Mouse (Mus musculus): ENCODE measurements at regions not wholly inside any gene's neighbourhood (a gene's known extent, or its start where the extent isn't known, plus 50 kb on each side); places are given as distances from the start of the nearest gene placed in this dataset.

DNA sequence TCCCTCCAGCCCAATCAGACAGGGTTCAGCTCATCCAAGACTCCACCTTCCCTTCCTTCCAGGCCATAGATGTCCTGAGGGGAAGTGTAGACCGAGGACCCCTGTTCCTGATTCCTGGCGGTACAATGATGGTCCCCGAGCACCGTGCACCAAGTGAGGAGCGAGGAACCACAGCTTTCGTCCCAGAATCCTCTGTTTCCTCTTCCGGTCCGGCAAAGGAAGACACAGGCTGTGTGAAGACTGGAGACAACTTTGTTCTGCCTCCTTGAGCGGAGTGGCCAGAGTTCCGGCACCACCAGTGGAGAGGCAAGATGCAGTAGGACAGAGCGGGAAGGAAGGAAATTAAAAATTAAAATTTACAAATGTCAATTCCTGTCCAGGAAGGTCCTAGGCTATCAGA, 305.0 kb upstream of the Fam19a5 start:
- DNase-seq (ENCODE audit: low spot score) = no peak

GRCm38 (mm10) chr15:87261497-87261896, 282.6 kb upstream of the Fam19a5 start:
- DNase-seq (ENCODE audit: low spot score) = no peak

- no peak for DNase-seq (ENCODE audit: low spot score)
Observed at GRCm38 (mm10) chr15:87264906-87265305, 279.2 kb upstream of the Fam19a5 start.

- DNase-seq (ENCODE audit: low spot score) = no peak
Observed at GRCm38 (mm10) chr15:87290987-87291529, 253.0 kb upstream of the Fam19a5 start.

DNA sequence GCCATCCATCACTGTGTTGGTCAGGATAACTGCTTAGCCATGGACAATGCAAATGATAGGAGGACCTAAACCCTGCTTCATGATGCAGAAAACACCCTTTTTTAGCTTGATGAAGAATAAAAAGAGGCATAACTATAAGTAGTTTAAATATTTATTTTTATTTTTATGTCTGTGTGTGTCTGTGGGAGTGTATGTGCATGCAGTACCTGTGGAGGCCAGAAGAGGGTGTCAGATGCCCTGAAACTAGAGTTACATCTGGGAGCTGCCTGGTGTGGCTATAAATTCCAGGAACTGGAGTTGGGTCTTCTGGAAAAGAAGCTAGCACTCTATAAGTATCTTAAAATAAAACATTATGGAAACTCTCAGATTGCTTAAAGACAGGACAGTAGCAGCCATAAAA, 224.2 kb upstream of the Fam19a5 start:
- DNase-seq (ENCODE audit: low spot score) = no peak

DNA sequence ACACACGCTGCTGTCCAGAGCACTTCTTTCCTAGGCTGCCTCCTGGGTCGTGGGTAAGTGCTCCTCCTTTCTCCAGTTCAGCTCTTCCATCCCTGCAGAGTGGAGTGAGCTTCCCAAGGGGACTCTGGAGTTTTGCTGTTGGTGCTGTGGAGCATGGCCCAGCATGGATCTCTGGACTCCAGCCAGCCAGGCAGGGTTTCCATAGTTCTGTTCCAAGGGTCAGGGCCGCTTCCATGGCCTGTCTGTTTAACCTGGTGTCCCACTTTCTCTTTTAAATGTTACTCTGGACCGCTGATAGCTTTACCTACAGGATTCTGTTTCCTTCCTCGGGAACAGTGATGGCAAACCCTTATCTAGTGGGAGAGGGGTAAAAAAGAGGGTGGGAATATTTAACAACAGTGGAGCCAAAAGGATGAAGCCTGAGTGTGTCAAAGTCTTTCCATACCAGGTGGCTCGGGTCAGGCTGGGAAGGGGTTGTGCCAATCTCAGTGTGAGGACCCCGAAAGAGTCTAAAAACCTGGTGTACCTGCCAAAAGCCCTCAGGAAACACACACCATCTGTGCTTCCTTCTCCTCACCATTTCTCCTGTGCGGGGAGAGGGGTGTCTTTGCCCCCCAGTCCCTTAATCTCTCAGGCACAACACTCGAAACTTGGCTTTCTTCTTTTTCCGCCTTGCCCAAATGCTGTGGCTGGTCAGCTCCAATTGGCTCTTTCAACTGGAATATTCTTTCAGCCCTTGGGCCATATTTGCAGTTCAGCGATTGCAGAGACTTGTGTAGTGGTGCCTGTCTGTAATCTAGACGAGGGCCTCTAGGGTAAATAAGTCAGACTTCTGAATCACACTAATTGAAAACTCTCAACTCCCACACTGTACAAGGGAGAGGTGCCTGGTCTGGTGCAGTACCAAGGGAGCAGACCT, 222.8 kb upstream of the Fam19a5 start:
- DNase-seq (ENCODE audit: low spot score) = no peak

DNA sequence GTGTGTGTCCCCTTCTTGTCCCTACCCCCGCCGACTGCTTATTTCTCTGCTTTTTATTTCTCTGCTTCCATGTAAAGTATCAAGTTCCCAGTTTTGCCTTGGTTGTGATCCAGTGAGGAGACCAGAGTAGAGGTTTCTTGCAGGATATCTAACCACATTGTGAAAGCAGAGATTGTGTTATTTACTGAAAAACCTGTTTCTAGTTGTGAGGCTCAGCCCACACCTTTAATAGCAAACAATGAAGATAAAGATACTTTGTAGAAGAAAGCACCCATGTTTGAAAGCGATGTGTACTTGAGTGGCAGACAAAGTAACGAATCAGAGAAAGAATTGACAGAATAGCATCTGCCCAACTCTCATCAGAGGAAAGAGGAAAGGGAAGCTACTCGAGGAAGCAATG, 218.7 kb upstream of the Fam19a5 start:
- DNase-seq (ENCODE audit: low spot score) = no peak

- no peak for DNase-seq (ENCODE audit: low spot score)
Observed at GRCm38 (mm10) chr15:87326281-87326680, 217.8 kb upstream of the Fam19a5 start.

DNA sequence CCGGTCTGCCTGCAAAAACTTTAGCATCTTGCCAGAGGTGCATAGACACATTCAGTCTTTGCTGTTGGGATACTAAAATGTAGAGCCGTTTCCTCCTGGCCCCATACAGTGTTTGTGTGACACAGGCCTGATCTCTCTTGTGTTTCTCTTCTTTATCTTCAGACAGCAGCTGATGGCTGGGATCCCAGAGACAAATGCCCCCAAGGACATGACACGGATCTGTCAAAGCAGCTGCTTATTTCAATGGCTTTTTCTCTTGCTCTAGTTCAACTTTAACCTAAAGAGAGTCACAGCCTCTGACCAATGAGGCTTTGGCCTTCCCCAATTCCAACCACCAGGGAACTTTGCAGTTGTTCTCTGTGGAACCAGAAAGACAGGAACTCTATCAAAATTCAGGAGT, 211.7 kb upstream of the Fam19a5 start:
- DNase-seq (ENCODE audit: low spot score) = no peak

- no peak for DNase-seq (ENCODE audit: low spot score)
Observed at GRCm38 (mm10) chr15:87333527-87333926, 210.6 kb upstream of the Fam19a5 start.

DNA sequence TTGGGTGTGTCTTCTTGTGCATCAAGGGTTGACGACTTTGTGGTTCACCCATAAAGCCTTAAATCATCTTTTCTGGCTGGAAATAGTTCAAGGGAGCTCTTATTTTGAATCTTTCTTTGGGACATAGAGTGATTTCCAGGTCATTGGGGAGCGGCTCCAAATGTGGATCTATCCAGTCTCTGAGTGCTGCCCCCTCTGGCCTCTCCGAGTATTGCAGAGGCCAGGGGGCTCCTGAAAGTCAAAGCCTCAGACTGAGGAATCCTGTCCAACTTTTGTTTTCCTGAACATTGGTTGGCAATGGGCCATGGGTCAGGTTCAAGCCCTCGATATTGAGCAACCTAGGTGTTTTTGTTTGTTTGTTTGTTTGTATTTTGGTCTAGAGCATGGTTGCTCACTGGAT, 209.7 kb upstream of the Fam19a5 start:
- no peak for DNase-seq (ENCODE audit: low spot score)

- DNase-seq (ENCODE audit: low spot score) = no peak
Observed at GRCm38 (mm10) chr15:87335324-87335723, 208.8 kb upstream of the Fam19a5 start.

DNA sequence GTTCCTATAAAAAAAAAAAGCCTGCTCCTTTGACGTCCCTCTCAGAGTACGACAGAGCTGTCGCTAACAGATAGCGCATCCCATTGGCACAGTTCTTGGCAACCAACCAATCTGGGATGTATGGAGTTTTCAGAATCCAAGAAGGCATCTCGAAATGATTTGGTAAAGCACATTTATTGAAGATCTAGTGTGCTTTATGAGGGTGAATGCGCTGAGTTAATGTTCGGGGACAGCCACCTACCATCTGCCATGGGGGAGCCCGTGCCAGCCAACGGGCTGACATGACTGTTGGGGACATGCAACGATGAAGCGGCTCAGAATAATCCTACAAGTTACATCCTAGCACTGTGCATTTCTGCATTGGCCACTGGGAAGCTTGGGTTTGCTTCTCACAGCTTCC, 208.4 kb upstream of the Fam19a5 start:
- DNase-seq (ENCODE audit: low spot score) = no peak

DNA sequence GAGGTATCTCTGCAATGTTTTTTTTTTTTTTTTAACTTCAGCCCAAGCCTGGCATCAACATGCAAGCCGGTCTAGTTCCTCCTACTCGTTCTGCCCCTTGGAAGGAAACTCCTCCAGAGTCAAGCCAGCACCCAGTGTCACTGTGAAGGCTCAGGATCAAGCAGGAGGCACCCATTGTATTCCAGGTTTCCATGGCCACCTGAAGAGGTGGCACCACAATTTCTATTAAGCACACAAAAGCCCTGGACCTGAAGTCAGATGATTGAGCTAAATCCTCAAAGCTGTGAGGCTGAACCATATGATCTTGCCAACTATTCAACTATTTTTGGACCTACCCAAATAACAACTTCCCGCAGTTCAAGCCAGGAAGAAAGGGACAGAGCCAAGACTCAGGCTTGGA, 204.2 kb upstream of the Fam19a5 start:
- no peak for DNase-seq (ENCODE audit: low spot score)

DNA sequence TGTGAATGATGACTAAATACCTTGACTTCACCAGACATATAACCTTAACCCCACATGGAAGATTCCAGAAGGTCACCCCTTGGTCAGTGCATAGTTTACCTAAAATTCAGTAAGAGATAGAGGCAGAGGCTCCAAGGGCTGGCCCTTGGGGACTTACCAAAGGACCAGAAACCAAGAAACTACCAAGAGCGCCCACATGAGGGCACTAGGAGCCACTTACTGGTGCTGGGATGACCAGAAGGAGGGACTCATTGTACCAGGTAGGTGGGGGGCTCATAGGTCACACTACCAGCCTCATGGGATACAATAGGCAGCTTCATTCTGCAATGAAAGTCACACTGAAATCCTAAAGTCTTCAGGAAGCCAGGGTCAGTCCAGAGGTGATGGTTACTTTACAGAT, 201.4 kb upstream of the Fam19a5 start:
- DNase-seq (ENCODE audit: low spot score) = no peak

- DNase-seq (ENCODE audit: low spot score) = no peak
Observed at GRCm38 (mm10) chr15:87345826-87346225, 198.3 kb upstream of the Fam19a5 start.

- DNase-seq (ENCODE audit: low spot score) = no peak
Observed at GRCm38 (mm10) chr15:87349533-87350247, 194.4 kb upstream of the Fam19a5 start.

DNA sequence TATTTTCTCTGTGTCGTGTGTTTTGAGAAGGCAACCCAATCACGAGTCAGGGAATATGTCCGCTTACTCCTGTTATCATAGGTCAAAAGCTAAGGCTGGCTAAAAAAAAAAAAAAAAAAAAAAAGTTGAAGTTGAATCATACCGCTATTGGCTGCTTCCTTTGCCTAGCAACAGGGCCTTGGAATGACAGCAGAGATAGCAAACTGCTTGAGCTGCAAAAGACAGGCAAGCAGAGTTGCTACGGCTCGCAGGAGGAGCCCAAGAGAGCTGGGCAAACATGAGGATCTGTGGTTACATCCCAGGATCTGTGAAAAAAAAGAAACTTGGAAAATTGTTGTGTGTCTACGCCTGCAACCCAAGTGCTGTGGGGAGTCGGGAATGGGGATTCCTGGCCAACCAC, 191.3 kb upstream of the Fam19a5 start:
- DNase-seq (ENCODE audit: low spot score) = no peak

GRCm38 (mm10) chr15:87353886-87354285, 190.2 kb upstream of the Fam19a5 start:
- DNase-seq (ENCODE audit: low spot score) = no peak

- no peak for DNase-seq (ENCODE audit: low spot score)
Observed at GRCm38 (mm10) chr15:87360457-87360856, 183.6 kb upstream of the Fam19a5 start.

- no peak for DNase-seq (ENCODE audit: low spot score)
Observed at GRCm38 (mm10) chr15:87365712-87366361, 178.3 kb upstream of the Fam19a5 start.

DNA sequence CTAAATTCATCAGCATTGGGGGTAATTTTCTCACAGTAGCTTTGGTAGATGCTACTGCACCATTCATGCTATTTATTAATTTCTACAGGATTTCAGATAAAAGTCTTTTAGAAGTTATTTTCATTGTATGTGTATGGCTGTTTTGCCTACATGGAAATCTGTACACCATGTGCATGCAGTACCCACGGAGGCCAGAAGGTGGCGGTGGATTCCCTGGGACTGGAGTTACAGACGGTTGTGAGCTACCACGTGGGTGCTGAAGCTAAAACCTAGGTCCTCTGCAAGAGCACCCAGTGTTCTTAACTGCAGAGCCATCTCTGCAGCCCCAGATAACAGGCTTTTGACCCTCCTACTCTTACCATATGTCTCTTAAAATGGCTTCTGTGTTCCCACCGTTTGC, 176.7 kb upstream of the Fam19a5 start:
- no peak for DNase-seq (ENCODE audit: low spot score)

GRCm38 (mm10) chr15:87369381-87369780, 174.7 kb upstream of the Fam19a5 start:
- no peak for DNase-seq (ENCODE audit: low spot score)
